Comparison of ENCODE assay signal across 9 mouse cellular contexts in genomic region chr11:49636449-49636848, GRCm38 (mm10). TPM values are rescaled to one million over a fixed set of nuclear protein-coding genes. Genes with fewer than 3 reads are reported as not detected.
A peak's percentile ranks its signal among the peaks of the same experiment; 100 is the strongest.
DNase-seq lines count a peak whose midpoint lies in the region; ATAC-seq and TF ChIP-seq lines count a peak whose summit lies in the region.
"Had no signal": no experiment of that assay in that cellular context is flagged by ENCODE, and none has a peak within 500 bp of the region (broad histone marks: within the 10 kb centered on the region; RNA-seq: fewer than 3 reads in every experiment).

No protein-coding gene starts in this region.

- intact Hi-C loops in heart, adult 2 months (cut with DNase I), result no loop called here

- TF ChIP-seq EP300 in heart, adult 2 months (IDR thresholded peaks at IDR 0.05; ENCODE audit: insufficient read depth, low read depth, low read length), result no peak

- H3K4me3 ChIP-seq in heart, adult 2 months, result no peak overlapping the region
- peak overlapping the region; percentile 77 for H3K4me3 ChIP-seq in E14TG2a.4 (replicated peaks; ENCODE audit: low read length)
- H3K4me3 ChIP-seq in embryonic facial prominence, embryonic 10.5 days, result peak overlapping the region; percentile 23; the same call in 1 of the 2 replicates
- H3K4me3 ChIP-seq in limb, embryonic 13.5 days, result no peak overlapping the region
- H3K4me3 ChIP-seq: myocyte had no signal

- H3K36me3 ChIP-seq in heart, adult 2 months (ENCODE audit: control insufficient read depth, insufficient read depth, low read length), result no peaks in the 10 kb centered on the region
- H3K36me3 ChIP-seq in E14TG2a.4 (ENCODE audit: insufficient read depth, low read length), result no peaks in the 10 kb centered on the region
- no peaks in the 10 kb centered on the region for H3K36me3 ChIP-seq in embryonic facial prominence, embryonic 10.5 days (replicated peaks)
- H3K36me3 ChIP-seq in limb, embryonic 13.5 days, result no peaks in the 10 kb centered on the region

- H3K27me3 ChIP-seq in heart, adult 2 months (ENCODE audit: control insufficient read depth, insufficient read depth, low read length), result no peaks in the 10 kb centered on the region
- peaks cover 89% of the 10 kb centered on the region for H3K27me3 ChIP-seq in E14TG2a.4 (ENCODE audit: insufficient read depth, low read length)
- peaks cover 68% of the 10 kb centered on the region for H3K27me3 ChIP-seq in embryonic facial prominence, embryonic 10.5 days (replicated peaks; ENCODE audit: low read depth, poor library complexity, severe bottlenecking)
- peaks cover 69% of the 10 kb centered on the region for H3K27me3 ChIP-seq in limb, embryonic 13.5 days

- no peaks in the 10 kb centered on the region for H3K9me3 ChIP-seq in E14TG2a.4 (ENCODE audit: low read length)
- H3K9me3 ChIP-seq in embryonic facial prominence, embryonic 10.5 days, result no peaks in the 10 kb centered on the region
- no peaks in the 10 kb centered on the region for H3K9me3 ChIP-seq in limb, embryonic 13.5 days

- TF ChIP-seq POLR2A in heart, adult 2 months (IDR thresholded peaks at IDR 0.05; ENCODE audit: insufficient read depth, low read depth, low read length), result no peak

- no peak overlapping the region for H3K9ac ChIP-seq in heart, adult 2 months (ENCODE audit: low read depth, low read length)
- no peak overlapping the region for H3K9ac ChIP-seq in limb, embryonic 13.5 days

- H3K79me2 ChIP-seq in heart, adult 2 months (replicated peaks; ENCODE audit: control insufficient read depth, insufficient read depth, low read length), result no peaks in the 10 kb centered on the region

- TF ChIP-seq CTCF in heart, adult 2 months (IDR thresholded peaks at IDR 0.05), result peak; percentile 63
- peak; percentile 100 for TF ChIP-seq CTCF in E14TG2a.4 (conservative IDR thresholded peaks at IDR 0.05; ENCODE audit: low read length)

- H3K4me2 ChIP-seq in limb, embryonic 13.5 days (replicated peaks), result peak overlapping the region; percentile 37

- H3K4me1 ChIP-seq in heart, adult 2 months (ENCODE audit: control insufficient read depth, insufficient read depth, low read length), result peaks cover 5% of the 10 kb centered on the region; the same call in 1 of the 2 replicates
- H3K4me1 ChIP-seq in E14TG2a.4 (replicated peaks; ENCODE audit: low read depth, low read length), result peaks cover 40% of the 10 kb centered on the region
- peaks cover 18% of the 10 kb centered on the region for H3K4me1 ChIP-seq in embryonic facial prominence, embryonic 10.5 days
- peaks cover 11% of the 10 kb centered on the region; the same call in 1 of the 2 replicates for H3K4me1 ChIP-seq in limb, embryonic 13.5 days

- no peak overlapping the region for H3K27ac ChIP-seq in heart, adult 2 months
- H3K27ac ChIP-seq in embryonic facial prominence, embryonic 10.5 days (replicated peaks), result no peak overlapping the region
- no peak overlapping the region for H3K27ac ChIP-seq in limb, embryonic 13.5 days

- WGBS in heart, adult 2 months, result 24% methylated on average over 11 of the region's 11 CpGs
- 5% methylated on average over 11 of the region's 11 CpGs for WGBS in embryonic facial prominence, embryonic 10.5 days
- WGBS in limb, embryonic 13.5 days, result 3% methylated on average over 11 of the region's 11 CpGs

- no peak for ATAC-seq in limb, embryonic 13.5 days (ENCODE audit: low FRiP score, low read depth)
- no peak for ATAC-seq in CD4-positive, CD25-positive, alpha-beta regulatory T cell, adult 4 months

- no peak for DNase-seq in heart, adult 2 months
- DNase-seq in heart, adult 11 months, result no peak
- DNase-seq in embryonic facial prominence, embryonic 10.5 days (ENCODE audit: low spot score), result peak; percentile 42
- DNase-seq in cerebellum, adult 8-10 months, result no peak
- DNase-seq in left cerebral cortex, adult 11 months (ENCODE audit: low spot score), result no peak

RNA-seq across cellular contexts. Expression of gene Scgb3a1, which starts 27.0 kb away (rescaled TPM):
- total RNA-seq in heart, adult 2 months (2021), result under 1 TPM; 0.52 to 0.86 TPM
- 1.6 and 709 TPM in 2 replicates for polyA plus RNA-seq in heart, adult 2 months (2012; rRNA removed)
- not detected in 2 replicates for polyA plus RNA-seq in embryonic facial prominence, embryonic 10.5 days (2016; fragmentation: Nextera tagmentation; extraction: Ambion mirVana)
- polyA plus RNA-seq in limb, embryonic 13.5 days (2015; fragmentation: Nextera tagmentation; extraction: Ambion mirVana), result not detected in 2 replicates
- under 1 TPM in 1 of 2 experiments, not detected in 1; 0.56 TPM for polyA plus RNA-seq in CD4-positive, CD25-positive, alpha-beta regulatory T cell, adult 4 months (2017; shearing (Covaris generic))
- polyA plus RNA-seq: myocyte had no signal

RNA-seq across cellular contexts. Expression of gene Flt4, which starts 27.4 kb away (rescaled TPM):
- 10 to 100 TPM; 11.8 to 12.2 TPM for total RNA-seq in heart, adult 2 months (2021)
- polyA plus RNA-seq in heart, adult 2 months (2012; rRNA removed), result 9.3 and 12.7 TPM in 2 replicates
- polyA plus RNA-seq in embryonic facial prominence, embryonic 10.5 days (2016; fragmentation: Nextera tagmentation; extraction: Ambion mirVana), result 5.6 and 6.0 TPM in 2 replicates
- polyA plus RNA-seq in limb, embryonic 13.5 days (2015; fragmentation: Nextera tagmentation; extraction: Ambion mirVana), result 4.2 and 4.3 TPM in 2 replicates
- not detected for polyA plus RNA-seq in CD4-positive, CD25-positive, alpha-beta regulatory T cell, adult 4 months (2017; shearing (Covaris generic))

Comparison
In these comparisons a context has a peak if more than half of its experiments do, and no peak if none do; other contexts are left out.
1. H3K4me3 ChIP-seq: peak in E14TG2a.4 (single experiment) and embryonic facial prominence, embryonic 10.5 days (single experiment); none in heart, adult 2 months (single experiment) and limb, embryonic 13.5 days (single experiment).